In genomic region chr7:65862473-65863176, GRCm38 (mm10) we compare ENCODE assay signal across 8 mouse cellular contexts. TPM values are rescaled to one million over a fixed set of nuclear protein-coding genes. Genes with fewer than 3 reads are reported as not detected.
DNase-seq lines count a peak whose midpoint lies in the region; ATAC-seq and TF ChIP-seq lines count a peak whose summit lies in the region.

No protein-coding gene starts in this region.

- H3K79me2 ChIP-seq in liver, adult 2 months (ENCODE audit: control insufficient read depth, insufficient read depth, low read length) = peaks cover 11% of the 10 kb centered on the region; the same call in 1 of the 2 replicates

- no peaks in the 10 kb centered on the region for H3K36me3 ChIP-seq in liver, adult 2 months (ENCODE audit: control insufficient read depth, insufficient read depth, low read length)
- no peaks in the 10 kb centered on the region for H3K36me3 ChIP-seq in forebrain, embryonic 13.5 days (ENCODE audit: poor library complexity, severe bottlenecking)
- H3K36me3 ChIP-seq in neural tube, embryonic 14.5 days (ENCODE audit: control insufficient read depth, insufficient read depth, low read length) = no peaks in the 10 kb centered on the region

- peak; percentile 57; the same call in 1 of the 2 replicates for TF ChIP-seq POLR2A in liver, adult 2 months (IDR thresholded peaks at IDR 0.05; ENCODE audit: extremely low read depth, insufficient read depth, low read length)

- H3K27ac ChIP-seq in liver, adult 2 months (replicated peaks; ENCODE audit: insufficient read depth, low read depth, low read length) = peak overlapping the region; percentile 77
- H3K27ac ChIP-seq in forebrain, embryonic 13.5 days = no peak overlapping the region
- no peak overlapping the region for H3K27ac ChIP-seq in neural tube, embryonic 14.5 days (ENCODE audit: low read depth, low read length)

- peak overlapping the region; percentile 98 for H3K4me2 ChIP-seq in forebrain, embryonic 13.5 days
- peak overlapping the region; percentile 95 for H3K4me2 ChIP-seq in neural tube, embryonic 14.5 days (ENCODE audit: low read depth, low read length)

- H3K27me3 ChIP-seq in liver, adult 2 months (ENCODE audit: control insufficient read depth, insufficient read depth, low read length) = no peaks in the 10 kb centered on the region
- H3K27me3 ChIP-seq in forebrain, embryonic 13.5 days = peaks cover 56% of the 10 kb centered on the region
- H3K27me3 ChIP-seq in neural tube, embryonic 14.5 days (ENCODE audit: control insufficient read depth, insufficient read depth, low read length) = peaks cover 24% of the 10 kb centered on the region

- H3K9me3 ChIP-seq in forebrain, embryonic 13.5 days (replicated peaks) = no peaks in the 10 kb centered on the region
- no peaks in the 10 kb centered on the region for H3K9me3 ChIP-seq in neural tube, embryonic 14.5 days (ENCODE audit: control insufficient read depth, low read length)

- H3K4me1 ChIP-seq in liver, adult 2 months (ENCODE audit: control insufficient read depth, insufficient read depth, low read length) = peaks cover 13% of the 10 kb centered on the region
- H3K4me1 ChIP-seq in forebrain, embryonic 13.5 days = peaks cover 18% of the 10 kb centered on the region
- H3K4me1 ChIP-seq in neural tube, embryonic 14.5 days (ENCODE audit: control insufficient read depth, insufficient read depth, low read length) = peaks cover 7% of the 10 kb centered on the region; the same call in 1 of the 2 replicates

- DNase-seq in liver, adult 2 months (ENCODE audit: extremely low read depth, low read depth, low spot score) = peak; percentile 90
- no peak for DNase-seq in liver
- DNase-seq in kidney, postnatal 14 days = peak; percentile 13
- DNase-seq in gastrocnemius, postnatal 10 days = no peak
- no peak for DNase-seq in cerebellum, adult 9-10 months

- H3K4me3 ChIP-seq in liver, adult 2 months (ENCODE audit: insufficient read depth, low read depth, low read length) = peak overlapping the region; percentile 78
- peak overlapping the region; percentile 61 for H3K4me3 ChIP-seq in forebrain, embryonic 13.5 days
- H3K4me3 ChIP-seq in neural tube, embryonic 14.5 days (ENCODE audit: low read depth, low read length) = peak overlapping the region; percentile 52

- WGBS in liver, adult 2 months = 2% methylated on average over 61 of the region's 61 CpGs
- WGBS in forebrain, embryonic 13.5 days = 4% methylated on average over 40 of the region's 61 CpGs
- 2% methylated on average over 60 of the region's 61 CpGs for WGBS in neural tube, embryonic 14.5 days

- H3K9ac ChIP-seq in liver, adult 2 months (ENCODE audit: low read depth, low read length) = peak overlapping the region; percentile 95
- H3K9ac ChIP-seq in forebrain, embryonic 13.5 days = peak overlapping the region; percentile 68
- peak overlapping the region; percentile 56 for H3K9ac ChIP-seq in neural tube, embryonic 14.5 days (replicated peaks; ENCODE audit: low read depth, low read length)

- peak; percentile 57 for ATAC-seq in forebrain, embryonic 13.5 days
- peak; percentile 51; the same call in 1 of the 2 replicates for ATAC-seq in neural tube, embryonic 14.5 days (ENCODE audit: low read depth)
- no peak for ATAC-seq in CD4-positive, CD25-positive, alpha-beta regulatory T cell, adult 4 months

- no peak for TF ChIP-seq CTCF in liver, adult 2 months (IDR thresholded peaks at IDR 0.05; ENCODE audit: low read depth, low read length)

RNA-seq across cellular contexts. Expression of gene Pcsk6, which starts 1.1 kb away (rescaled TPM):
- 46.2 and 50.2 TPM in 2 replicates for total RNA-seq in liver, adult 2 months (2014; rRNA removed)
- polyA plus RNA-seq in liver, adult 2 months (2012; rRNA removed) = 43.2 and 45.8 TPM in 2 replicates
- 1.1 TPM in 2 replicates for polyA plus RNA-seq in forebrain, embryonic 13.5 days (2015; fragmentation: Nextera tagmentation; extraction: Ambion mirVana)
- 1.4 and 2.6 TPM in 2 replicates for polyA plus RNA-seq in neural tube, embryonic 14.5 days (2014; fragmentation: Nextera tagmentation; extraction: Ambion mirVana)
- polyA plus RNA-seq in CD4-positive, CD25-positive, alpha-beta regulatory T cell, adult 4 months (2017; shearing (Covaris generic)) = not detected
- total RNA-seq in gastrocnemius, postnatal 10 days (2021) = 10 to 100 TPM; 41.3 to 57.6 TPM

Comparison
In these comparisons a context has a peak if more than half of its experiments do, and no peak if none do; other contexts are left out.
1. DNase-seq: peak in liver, adult 2 months (single experiment) and kidney, postnatal 14 days (single experiment); none in liver (single experiment), gastrocnemius, postnatal 10 days (single experiment) and cerebellum, adult 9-10 months (single experiment).
2. RNA of gene Pcsk6, which starts 1.1 kb away (polyA plus RNA-seq): 43.2 to 45.8 TPM in liver, adult 2 months; 1.4 to 2.6 TPM in neural tube, embryonic 14.5 days, 1.1 TPM in forebrain, embryonic 13.5 days and not detected in CD4-positive, CD25-positive, alpha-beta regulatory T cell, adult 4 months; every median in the first group is over 10 times any median in the second.
3. Peak in every context shown above with its lines, with median percentiles within 50 percentile points of each other: H3K4me3 ChIP-seq and H3K9ac ChIP-seq.